Mouse (Mus musculus) adrenal gland, postnatal 0 days (tissue): ENCODE measurements around the gene Dgkz. TPM values are rescaled to one million over a fixed set of nuclear protein-coding genes. Genes with fewer than 3 reads are reported as not detected.

ENCODE experiments used
- microRNA-seq: library from miRNA; unstranded; fragments of <30 nt; microRNA quantifications from one replicate; pipeline ENCODE4, GENCODE M21; 2016; ENCODE audit warnings: borderline replicate concordance; ENCODE audit not compliant: insufficient number of aligned reads
- polyA plus RNA-seq: library from polyadenylated mRNA; unstranded; fragments of >200 nt; fragmentation: Nextera tagmentation; extraction: Ambion mirVana; gene quantifications from 2 replicates; pipeline ENCODE4 v1.2.1, GENCODE M21; 2015

The Dgkz gene
- 15.8 and 21.9 TPM in 2 replicates for polyA plus RNA-seq

GRCm38 (mm10) chr2:91975581-91976541, at the start of gene Dgkz:
Dgkz (minus strand) TSS chr2:91975864.

GRCm38 (mm10) chr2:92024274-92024672, 48.6 kb upstream of the Dgkz start, which contains the start of gene Creb3l1:
Creb3l1 (minus strand) TSS chr2:92024502.

GRCm38 (mm10) chr2:91945483-91945882, 30.2 kb downstream of the Dgkz start, which contains the start of gene Gm9821:
Gm9821 (plus strand) TSS chr2:91945703.

GRCm38 (mm10) chr2:91932160-91932711, 43.4 kb downstream of the Dgkz start, which contains the start of gene Mdk:
Mdk (minus strand) TSS chr2:91932297.

GRCm38 (mm10) chr2:91926949-91927348, 48.7 kb downstream of the Dgkz start, which contains the start of gene Chrm4:
Chrm4 (plus strand) TSS chr2:91927249.

Small RNAs within 50 kb of the gene (microRNA-seq; reads per million reads assigned to microRNA genes)
- not detected for gene Mir6999

Other genes with a start within 250 kb of the Dgkz start
- 7.8 and 9.5 TPM in 2 replicates for gene Ambra1, start 245.7 kb downstream of the Dgkz start, polyA plus RNA-seq
- 0.28 and 0.30 TPM in 2 replicates for gene Chrm4, start 48.6 kb downstream of the Dgkz start, polyA plus RNA-seq
- gene Mdk, start 43.6 kb downstream of the Dgkz start, polyA plus RNA-seq = 146 and 193 TPM in 2 replicates
- gene Gm9821, start 30.2 kb downstream of the Dgkz start, polyA plus RNA-seq = 0.17 and 0.30 TPM in 2 replicates
- gene Creb3l1, start 48.6 kb upstream of the Dgkz start, polyA plus RNA-seq = 9.7 and 13.9 TPM in 2 replicates
- 20.9 and 27.8 TPM in 2 replicates for gene Phf21a, start 117.3 kb upstream of the Dgkz start, polyA plus RNA-seq